Mouse (Mus musculus): ENCODE data around the gene Ptprg. TPM values are rescaled to one million over a fixed set of nuclear protein-coding genes. Genes with fewer than 3 reads are reported as not detected.

The Ptprg gene
- polyA plus RNA-seq, 1 experiment = 57.2 TPM

DNA sequence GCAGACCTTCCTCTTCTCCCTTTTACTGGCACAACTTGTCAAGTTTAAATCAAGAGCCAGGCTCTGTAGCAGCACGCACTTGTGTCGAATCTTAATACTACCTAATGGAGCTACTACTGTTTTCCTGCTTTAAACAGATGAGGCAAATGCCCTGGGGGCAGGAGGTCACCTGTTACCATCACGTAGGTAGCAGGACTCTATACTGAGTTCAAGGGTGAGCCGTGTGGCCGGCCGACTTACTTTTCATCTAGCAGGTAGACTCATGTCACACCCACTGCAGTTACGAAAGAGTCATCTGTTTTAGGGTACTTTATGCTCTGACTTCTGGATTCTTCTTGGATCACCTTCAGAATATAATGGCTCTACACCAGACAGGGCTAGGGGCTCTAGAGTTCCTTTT lies 66.3 kb downstream of the Ptprg start:
- DNase-seq (ENCODE audit: low read depth) = no peak

DNA sequence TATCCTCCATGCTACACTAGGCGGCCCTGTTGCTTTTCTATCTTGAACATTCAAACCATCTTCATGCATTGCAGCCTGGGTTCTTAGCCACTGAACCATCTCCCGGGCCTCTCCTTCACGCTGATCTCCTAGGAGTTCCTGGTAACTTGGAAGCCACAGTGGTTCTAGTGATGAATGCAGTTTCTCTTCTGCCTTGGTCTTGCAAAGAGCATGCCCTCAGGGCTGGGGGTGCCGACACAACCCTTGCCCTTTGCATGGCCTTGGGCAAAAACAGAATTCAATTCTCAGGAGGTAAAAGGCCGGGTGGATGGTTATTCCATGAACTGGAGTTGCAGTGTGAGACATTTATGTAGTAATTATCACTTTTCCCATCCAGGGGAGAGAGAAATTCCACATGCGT lies 67.0 kb downstream of the Ptprg start:
- DNase-seq (ENCODE audit: low read depth) = no peak

DNA sequence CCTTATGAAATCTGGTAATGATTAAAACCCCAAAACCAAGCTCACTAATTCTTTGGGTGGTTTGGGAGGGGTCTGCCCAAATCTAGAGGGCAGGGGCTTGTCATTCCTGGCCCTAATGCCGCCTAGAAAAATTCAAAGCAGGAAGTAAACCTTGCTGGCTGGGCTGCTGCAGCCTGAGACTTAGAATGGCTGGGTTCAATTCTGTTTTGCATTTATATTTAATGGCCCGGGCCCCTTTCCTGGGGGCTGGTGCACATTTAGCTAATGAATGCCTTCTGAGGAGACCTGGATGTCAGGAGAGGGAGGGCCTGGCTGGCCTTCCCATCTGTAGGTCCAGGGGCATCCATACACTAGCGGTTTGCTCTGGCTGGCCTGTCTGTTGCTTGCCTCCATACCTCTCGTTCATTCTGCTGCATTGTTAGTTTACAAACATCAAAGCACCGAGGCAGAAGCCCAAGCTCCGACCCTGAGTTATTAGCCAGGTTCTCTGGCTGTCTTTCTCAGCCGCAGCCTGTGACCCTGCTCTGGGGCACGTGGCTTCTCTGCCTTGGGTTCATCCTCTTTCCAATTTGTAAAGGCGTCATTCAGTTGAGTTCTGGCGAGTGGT lies 67.7 kb downstream of the Ptprg start:
- DNase-seq (ENCODE audit: low read depth) = no peak

DNA sequence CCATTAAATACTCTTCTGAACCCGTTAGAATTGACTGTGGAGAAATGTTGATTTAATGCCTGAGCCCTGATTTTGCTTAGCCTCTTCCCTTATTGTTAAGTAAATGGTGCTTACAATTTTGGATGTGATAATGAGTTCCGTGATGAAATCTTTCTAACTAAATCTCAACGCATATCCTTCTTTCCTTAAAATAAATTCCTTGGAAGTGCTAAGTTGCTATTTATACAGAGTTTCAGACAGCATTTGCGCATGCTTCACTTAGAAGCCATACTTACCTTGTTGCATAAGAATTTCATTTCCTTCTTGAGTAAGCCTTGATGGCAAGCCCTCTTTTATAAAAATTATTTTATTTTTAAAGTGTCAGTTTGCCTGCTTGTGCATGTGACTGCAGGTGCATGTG lies 70.2 kb downstream of the Ptprg start:
- no peak for DNase-seq (ENCODE audit: low read depth)

DNA sequence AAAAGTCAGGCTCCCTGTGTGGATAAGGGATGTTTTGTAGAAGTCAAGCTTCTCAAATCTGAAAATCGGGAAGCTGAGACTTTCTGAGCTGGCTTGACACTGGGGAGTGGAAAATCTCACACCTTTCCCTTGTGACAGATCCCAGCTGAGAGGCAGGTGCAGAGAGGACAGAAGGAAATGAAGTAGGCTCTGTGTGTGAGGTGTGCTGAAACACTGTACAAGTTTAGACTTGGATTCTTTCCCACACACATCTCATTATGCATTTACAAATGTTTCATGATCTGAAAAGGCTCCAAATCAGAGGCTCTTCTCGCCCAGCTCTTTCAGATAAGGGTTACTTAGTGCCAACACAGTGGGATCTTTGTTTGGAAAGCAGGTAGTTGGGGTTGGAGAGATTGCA lies 77.4 kb downstream of the Ptprg start:
- no peak for DNase-seq (ENCODE audit: low read depth)

DNA sequence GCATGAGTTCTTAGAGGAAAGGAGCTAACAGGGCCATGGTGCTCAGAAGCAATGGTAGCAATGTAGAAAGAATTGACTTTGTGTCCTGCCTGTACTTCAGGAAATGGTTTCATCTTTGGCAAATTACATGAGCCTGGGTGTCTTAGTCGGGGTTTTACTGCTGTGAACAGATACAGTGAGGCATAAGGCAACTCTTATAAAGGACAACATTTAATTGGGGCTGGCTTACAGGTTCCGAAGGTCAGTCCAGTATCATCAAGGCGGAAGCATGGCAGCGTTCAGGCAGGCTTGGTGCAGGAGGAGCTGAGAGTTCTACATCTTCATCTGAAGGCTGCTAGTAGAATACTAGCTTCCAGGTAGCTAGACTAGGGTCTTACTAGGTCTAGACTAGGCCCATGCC lies 78.2 kb downstream of the Ptprg start:
- no peak for DNase-seq (ENCODE audit: low read depth)

DNA sequence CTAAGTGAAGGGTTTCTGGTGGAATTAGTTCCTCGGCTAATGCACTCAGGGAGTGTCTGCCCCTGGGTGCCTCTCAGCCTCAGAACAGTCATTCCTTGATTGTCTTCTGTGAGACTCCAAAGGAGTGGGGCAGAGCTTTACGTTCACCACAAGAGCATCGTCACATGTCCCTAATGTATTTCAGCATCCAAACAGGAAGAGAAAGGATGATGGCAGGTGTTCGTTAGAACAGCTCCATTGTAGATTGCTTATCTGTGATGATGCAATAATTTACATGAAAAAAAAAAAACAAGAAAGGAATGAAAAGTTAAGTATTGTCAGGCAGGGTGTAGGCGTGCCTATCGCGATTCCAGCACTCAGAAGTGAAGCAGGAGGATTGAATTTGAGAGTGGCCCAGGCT lies 84.3 kb downstream of the Ptprg start:
- no peak for DNase-seq (ENCODE audit: low read depth)

DNA sequence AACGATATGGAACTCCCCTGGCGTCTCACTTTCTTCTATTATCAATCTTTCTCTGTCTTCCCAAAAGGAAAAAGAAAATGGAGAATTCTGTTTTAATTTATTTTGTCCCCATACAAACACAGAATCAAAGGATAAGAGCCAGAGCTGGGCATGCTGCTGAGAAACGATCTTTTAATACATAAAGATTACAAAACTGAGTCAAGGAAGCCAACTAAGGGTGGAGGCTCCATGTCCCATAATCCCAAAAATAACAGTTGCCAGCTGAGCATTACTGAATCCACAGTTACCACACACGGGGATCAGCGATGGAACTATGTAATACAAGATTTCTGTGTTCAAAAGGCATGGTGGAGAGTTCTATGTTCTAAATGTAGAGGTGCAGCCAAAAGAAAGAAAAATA lies 86.0 kb downstream of the Ptprg start:
- peak; percentile 61 for DNase-seq (ENCODE audit: low read depth)

DNA sequence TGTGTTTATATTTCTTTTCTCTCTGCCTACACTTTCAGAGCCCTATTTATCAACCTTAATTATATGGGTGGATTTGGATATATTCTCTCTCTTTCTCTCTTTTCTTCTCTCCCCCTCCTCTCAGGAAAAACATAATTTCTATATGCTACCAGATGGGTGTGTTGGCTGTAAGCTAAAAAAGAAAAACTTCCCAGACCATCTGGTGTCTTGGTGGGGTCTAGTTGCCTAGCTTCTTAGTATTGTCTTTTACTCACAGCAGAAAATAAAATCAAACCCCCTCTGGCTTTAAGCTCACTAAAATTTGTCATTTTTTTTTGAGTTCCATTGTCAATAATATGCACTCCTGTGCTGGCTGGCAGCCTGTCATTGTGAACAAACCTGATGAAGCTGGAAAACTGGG lies 87.0 kb downstream of the Ptprg start:
- DNase-seq (ENCODE audit: low read depth) = no peak

DNA sequence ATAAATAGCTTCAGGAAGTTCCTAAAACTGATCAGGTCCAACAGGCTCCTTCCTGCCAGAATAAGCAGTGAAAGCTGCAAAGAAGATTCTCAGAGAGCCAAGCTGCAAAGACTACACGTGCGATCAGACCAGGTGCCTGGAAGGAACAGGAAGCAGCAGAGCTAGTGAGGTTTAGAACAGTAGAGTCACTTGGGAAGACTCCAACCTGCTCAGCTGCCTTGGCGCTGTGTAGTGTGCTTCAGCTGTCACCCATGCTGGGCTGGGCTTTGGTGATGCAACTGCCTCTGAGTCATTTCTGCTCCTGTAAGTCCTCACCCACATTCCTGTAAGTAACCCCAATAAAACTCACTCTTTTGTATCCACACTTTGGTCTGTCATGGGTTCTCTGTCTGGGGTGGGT lies 87.7 kb downstream of the Ptprg start:
- peak; percentile 54 for DNase-seq (ENCODE audit: low read depth)

DNA sequence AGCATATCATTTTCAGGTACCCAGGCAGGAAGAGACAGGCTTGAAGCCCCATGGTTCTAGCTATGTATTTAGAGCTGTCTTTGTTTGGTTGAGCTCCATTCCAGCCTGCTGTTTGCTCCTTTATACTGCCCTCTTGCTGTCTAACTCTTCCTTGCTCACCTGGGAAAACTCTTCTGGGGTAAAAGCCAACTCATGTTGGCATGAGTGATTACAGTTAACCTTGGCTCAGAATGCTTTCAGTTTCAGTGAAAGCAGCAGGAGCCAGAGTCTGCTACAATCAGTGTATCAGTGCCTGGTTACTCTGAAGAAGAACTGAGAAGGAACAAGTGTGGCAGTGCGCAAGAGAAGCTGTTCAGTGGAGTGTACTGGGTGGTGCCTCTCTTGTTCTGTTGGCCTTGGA lies 89.6 kb downstream of the Ptprg start:
- peak; percentile 26 for DNase-seq (ENCODE audit: low read depth)

DNA sequence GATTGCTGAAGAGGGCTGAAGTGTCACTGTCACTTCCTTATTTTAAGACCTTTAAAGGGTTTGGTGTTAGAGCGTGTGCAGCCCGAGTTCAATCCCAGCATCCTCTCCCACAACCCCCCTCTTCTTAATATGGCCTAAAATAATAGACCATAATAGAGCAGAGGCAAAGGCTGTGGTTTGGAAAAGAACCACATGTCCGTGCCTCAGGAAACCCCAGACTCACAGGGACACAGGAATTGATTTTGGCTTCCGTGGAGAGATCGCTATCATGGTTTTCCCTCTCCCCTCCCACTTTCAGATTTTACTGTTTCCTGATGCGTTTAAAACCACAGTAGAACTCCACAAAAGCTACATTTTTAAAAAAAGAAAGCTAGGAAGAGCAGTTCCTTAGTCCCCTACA lies 104.0 kb downstream of the Ptprg start:
- DNase-seq (ENCODE audit: low read depth) = no peak

DNA sequence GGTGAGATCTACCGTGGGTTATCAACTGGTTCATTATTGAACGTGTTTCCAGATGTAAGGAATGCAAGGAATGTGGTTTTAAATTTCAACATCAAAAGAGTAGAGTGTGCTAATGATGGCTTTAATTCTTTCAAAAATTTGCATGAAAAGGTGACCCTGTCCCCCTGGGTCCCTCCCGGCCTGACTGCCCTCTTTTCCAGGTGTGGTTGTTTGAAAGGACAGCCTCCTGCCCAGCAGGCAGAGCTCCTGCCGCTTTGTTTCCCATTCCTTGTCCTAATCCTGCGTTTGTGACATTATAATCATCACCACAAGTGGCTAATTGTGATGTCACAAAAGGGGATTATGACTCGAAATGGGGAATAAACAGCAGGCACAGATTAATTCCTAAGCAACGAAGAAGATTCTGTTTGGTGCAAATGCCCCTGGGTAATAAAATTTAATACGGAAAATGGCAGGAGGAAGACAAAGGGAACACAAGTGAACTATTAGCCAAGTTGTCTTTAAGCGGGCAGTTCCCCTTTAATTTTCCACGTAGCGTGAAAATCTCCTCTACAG lies 110.4 kb downstream of the Ptprg start:
- no peak for DNase-seq (ENCODE audit: low read depth)

DNA sequence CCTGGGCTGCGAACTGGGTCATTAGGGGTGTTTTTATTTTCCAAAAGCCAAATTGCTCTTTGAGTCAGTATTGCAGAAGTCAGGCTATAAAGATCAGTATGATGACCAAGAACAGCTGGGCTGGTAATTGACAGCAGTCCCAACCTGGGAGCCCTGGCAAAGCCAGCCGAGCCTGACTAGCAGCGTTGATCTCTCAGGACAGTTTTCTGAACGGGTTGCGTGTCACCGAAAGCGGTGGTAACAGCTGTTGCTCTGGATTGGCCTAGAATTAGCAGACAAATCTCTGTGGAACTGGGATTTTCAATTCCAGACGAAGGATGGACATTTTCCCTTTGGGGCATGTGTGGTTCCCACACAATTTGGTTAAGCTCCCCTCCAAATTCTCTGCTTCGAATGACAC lies 111.0 kb downstream of the Ptprg start:
- no peak for DNase-seq (ENCODE audit: low read depth)

DNA sequence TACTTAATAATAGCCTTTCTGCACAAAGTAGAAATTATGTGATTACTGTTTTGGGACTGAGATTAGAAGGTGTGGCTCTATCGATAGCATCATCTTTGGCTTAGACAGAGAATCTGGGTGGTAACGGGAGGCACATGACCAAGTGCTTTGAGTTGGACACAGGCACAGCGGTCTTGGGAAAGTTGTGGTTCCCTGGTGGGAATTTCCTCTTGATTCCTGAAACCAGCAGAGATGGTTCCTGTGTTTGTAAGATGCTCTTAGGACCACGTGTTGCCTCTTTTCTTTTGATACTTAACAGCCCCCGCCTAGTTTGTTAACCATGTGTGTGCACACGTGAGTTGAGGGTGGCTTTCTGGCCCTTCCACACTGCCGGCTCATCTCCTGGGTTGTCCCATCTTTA lies 111.7 kb downstream of the Ptprg start:
- DNase-seq (ENCODE audit: low read depth) = no peak

DNA sequence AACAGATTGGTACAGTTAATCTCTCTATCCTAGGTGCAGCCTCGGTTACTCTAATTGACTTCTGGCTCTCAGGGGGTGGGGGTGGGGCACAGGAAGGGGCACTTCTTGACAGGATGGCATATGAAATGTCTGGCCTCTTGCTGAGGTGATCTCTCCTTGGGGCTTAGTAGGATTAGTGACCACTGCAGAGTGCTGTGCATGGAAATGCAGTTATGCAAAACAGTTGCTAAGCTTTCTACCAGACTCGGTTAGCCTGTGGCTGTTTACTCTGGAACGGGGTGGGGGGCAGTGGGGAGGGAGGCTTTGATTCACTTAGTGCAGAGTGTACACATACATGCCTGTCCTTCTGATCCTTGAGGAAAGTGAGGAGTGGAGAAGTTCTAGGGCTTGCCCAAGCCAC lies 114.4 kb downstream of the Ptprg start:
- DNase-seq (ENCODE audit: low read depth) = no peak

DNA sequence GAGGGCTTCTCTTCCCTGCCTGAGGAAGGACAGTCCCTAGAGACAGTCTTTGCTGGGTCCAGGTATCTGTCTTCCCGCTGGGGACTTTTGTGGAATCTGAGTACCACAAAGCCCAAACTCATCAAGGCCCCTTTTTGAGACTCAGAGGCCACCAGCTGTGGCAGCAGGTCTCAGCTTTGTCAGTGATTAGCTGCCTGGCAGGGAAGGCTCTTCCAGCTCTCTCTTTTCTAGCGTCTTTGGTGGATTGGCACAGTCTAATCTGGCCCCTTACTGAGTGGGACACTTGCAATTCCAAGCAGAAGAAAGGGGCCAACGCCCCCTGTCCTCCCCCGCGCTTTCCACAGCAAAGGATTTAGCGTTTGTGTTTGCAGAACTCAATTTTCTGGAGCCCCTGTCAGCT lies 117.5 kb downstream of the Ptprg start:
- DNase-seq (ENCODE audit: low read depth) = no peak

DNA sequence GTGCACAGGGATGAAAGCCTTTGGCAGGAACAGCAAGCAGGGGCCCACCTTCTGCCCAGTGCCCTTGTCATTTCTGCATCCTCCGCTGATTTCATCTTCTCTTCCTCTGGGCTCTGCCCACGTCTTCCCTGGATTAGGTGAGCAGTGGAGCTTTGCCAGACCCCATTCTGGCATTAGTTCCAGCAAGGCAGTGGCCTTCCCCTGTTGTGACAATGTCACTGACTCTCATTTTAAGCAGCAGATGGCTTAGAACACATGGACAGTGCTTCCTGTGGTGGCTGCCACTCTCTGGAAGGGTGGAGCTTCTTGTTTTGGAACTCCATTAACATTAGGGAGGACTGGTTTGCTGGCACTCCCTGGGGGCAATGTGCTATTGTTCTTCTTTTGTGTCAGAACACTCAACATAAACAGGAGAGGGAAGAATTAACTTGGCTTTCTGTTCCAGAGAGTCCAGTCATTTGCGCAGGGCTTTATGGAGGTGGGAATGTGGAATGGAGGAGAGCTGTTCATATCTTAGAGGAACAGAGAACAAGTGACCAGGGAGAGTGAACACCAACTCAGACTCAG lies 119.7 kb downstream of the Ptprg start:
- no peak for DNase-seq (ENCODE audit: low read depth)

DNA sequence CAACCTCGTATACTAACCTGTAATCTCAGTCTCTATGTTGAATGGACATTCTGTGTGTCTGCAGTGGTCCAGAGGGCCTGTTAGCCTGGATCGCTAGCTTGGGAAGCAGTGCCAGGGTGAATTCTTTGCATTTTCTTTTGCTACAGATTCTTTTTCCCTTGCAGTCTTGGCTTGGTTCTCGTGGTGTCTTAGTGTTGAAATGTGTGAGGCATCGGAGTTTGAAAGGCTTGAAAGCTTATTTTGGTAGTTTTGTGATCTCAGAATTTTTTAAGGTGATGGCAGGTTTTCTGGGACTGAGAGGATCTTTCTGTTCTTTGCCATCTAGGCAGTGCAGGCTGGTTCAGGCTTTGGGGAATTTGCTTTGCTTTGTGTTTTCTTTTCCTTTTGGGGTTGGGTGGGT lies 124.9 kb downstream of the Ptprg start:
- no peak for DNase-seq (ENCODE audit: low read depth)

DNA sequence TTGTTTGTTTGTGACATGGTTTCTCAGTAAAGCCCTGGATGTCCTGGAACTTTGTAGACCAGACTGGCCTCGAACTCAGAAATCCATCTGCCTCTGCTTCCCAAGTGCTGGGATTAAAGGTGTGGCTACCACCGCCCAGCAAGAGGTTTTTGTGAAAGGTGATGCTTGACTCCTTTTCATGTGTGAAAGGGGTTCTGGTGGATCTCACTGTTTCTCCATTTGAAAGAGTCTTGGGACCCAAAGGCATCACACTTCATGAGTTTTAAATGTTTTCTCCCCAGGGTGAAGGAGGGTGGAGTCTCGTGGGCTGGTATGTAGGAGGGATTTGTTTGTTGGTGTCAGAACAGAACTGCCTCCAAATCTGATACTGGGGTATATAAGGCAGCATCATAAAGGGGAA lies 126.4 kb downstream of the Ptprg start:
- no peak for DNase-seq (ENCODE audit: low read depth)

DNA sequence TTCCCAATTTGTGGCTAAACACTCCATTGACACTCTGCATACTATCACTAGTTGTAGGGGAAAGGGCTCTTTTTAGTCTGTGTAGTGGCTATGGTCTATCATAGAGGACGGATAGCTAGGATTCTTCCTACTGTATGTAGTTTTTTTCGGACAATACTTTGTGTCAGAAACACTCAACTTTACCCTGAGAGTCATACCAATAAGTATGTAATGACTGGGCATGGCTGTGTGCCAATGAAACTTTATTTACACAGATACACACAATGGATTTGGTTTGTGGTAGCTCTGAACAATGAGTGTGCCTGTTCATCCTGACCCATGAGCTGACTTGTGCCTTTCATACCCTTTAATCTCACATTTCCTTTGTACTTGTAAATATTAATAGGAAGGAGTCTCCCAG lies 127.3 kb downstream of the Ptprg start:
- no peak for DNase-seq (ENCODE audit: low read depth)

DNA sequence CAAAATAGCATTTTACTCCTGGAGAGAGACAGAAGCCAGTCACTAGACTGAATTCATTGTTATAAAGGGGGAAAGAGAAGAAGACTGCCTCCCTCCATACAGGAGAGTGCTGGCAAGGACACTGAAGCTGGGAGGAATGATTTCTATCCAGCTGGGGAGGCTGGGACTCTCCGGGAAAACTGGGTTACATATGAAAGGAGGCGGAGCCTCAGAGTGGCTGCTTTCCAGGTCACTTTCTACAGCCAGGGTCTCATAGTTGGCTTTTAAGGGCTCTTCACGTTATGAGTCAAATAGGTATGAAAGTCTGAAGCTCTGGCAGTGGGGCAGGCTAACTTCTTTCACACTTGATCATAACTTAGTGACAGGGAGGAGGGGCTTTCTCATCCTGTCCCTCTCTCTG lies 129.1 kb downstream of the Ptprg start:
- no peak for DNase-seq (ENCODE audit: low read depth)

DNA sequence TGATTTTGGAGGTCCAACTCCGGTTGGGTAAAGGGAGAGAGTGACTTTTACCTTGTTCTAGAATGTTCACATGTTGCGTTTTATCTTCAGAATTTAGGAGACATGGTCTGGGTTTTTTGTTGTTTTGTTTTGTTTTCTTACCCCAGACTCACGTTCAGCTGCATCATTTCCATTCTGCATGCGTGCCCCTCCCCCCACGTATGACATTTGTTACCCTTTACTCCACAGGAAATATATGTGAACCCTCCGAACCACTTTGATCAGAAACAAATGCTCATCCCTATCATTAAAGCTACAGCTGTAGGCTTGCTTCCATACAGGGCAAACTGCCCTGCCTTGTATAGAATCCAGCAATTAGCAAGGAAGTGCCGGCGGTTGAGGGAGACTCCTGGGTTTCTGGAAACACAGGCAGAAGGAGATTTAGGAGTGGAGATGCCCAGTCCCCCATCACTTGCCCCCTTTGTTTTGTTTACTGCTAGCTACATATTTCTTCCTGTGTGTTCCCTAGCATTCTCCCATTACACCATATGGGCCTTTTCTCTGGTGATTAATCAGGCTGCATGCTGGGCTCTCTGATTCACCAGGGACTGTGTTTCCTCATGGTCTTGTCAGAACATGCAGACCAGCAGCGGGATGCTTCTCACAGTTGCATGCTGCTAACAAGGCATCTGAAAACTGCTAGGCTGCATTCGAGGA lies 130.2 kb downstream of the Ptprg start:
- no peak for DNase-seq (ENCODE audit: low read depth)

All from gonadal fat pad, adult 2 months (tissue).